Comparison of ENCODE assay signal across 8 mouse cellular contexts in genomic region chr17:46327906-46328534, GRCm38 (mm10). TPM values are rescaled to one million over a fixed set of nuclear protein-coding genes. Genes with fewer than 3 reads are reported as not detected.
DNase-seq lines count a peak whose midpoint lies in the region; ATAC-seq and TF ChIP-seq lines count a peak whose summit lies in the region.

TSS of gene Abcc10 (minus strand) at chr17:46328352.

- H3K4me3 ChIP-seq in hindbrain, embryonic 13.5 days: peak within 1 kb of the TSS; percentile 74

- peak; percentile 68 for DNase-seq in Patski (ENCODE audit: low read depth, low spot score)
- peak; percentile 95 to 96 for DNase-seq in cerebellum, postnatal 14 days
- DNase-seq in frontal cortex, postnatal 14 days (ENCODE audit: low spot score in 2 of 2): peak; percentile 91 to 93
- DNase-seq in layer of hippocampus, postnatal 25 days (ENCODE audit: extremely low spot score in 1 of 2, low spot score in 1 of 2): peak; percentile 84 to 91
- peak; percentile 97 for DNase-seq in lung, postnatal 25 days (ENCODE audit: low spot score)
- DNase-seq in retina, embryonic 14.5 days (ENCODE audit: low spot score): peak; percentile 97
- peak; percentile 98 for DNase-seq in thymus, postnatal 4 days

- in situ Hi-C loops in Patski (cut with MboI; ENCODE audit: low pct_unique_long_range_greater_than_20kb): no loop called here

- peaks cover 15% of the 10 kb centered on the region for H3K36me3 ChIP-seq in hindbrain, embryonic 13.5 days

- ATAC-seq in Patski: peak; percentile 90
- peak; percentile 99 for ATAC-seq in hindbrain, embryonic 13.5 days (ENCODE audit: low FRiP score)

- no peak for TF ChIP-seq CTCF in Patski (IDR thresholded peaks at IDR 0.05)

- POLR2A ChIA-PET in Patski (lab: Charles Lee): interaction anchor here (0.7 to 1.1 kb wide), 2 partner anchors 47 to 1254 kb away, joined by 4 to 9 read pairs; no protein-coding TSS in a partner anchor

- H3K4me1 ChIP-seq in hindbrain, embryonic 13.5 days (replicated peaks): peaks cover 16% of the 10 kb centered on the region

- under 1% methylated on average over 40 of the region's 40 CpGs for WGBS in hindbrain, embryonic 13.5 days

- peak within 1 kb of the TSS; percentile 89 for H3K9ac ChIP-seq in hindbrain, embryonic 13.5 days

- CTCF ChIA-PET in Patski (lab: Charles Lee): interaction anchor here (1.1 to 1.7 kb wide), 5 partner anchors 12 to 62 kb away, joined by 3 to 4 read pairs (median 3); no protein-coding TSS in a partner anchor

- peak within 1 kb of the TSS; percentile 94 for H3K27ac ChIP-seq in hindbrain, embryonic 13.5 days

- H3K4me2 ChIP-seq in hindbrain, embryonic 13.5 days: peak within 1 kb of the TSS; percentile 80

- no peaks in the 10 kb centered on the region for H3K27me3 ChIP-seq in Patski
- no peaks in the 10 kb centered on the region for H3K27me3 ChIP-seq in hindbrain, embryonic 13.5 days

- no peaks in the 10 kb centered on the region for H3K9me3 ChIP-seq in hindbrain, embryonic 13.5 days

RNA-seq across cellular contexts. Expression of gene Abcc10, which starts in this region (rescaled TPM):
- 7.6 TPM for polyA plus RNA-seq in Patski (2021)
- 8.9 and 9.9 TPM in 2 replicates for polyA plus RNA-seq in hindbrain, embryonic 13.5 days (2015; fragmentation: Nextera tagmentation; extraction: Ambion mirVana)
- total RNA-seq in layer of hippocampus, postnatal 25 days (2021): 10 to 100 TPM in 1 of 2 experiments, 1 to 10 TPM in 1; 8.8 to 11.7 TPM

Comparison
In these comparisons a context has a peak if more than half of its experiments do, and no peak if none do; other contexts are left out.
1. Peak in every context shown above with its lines: DNase-seq, ATAC-seq, H3K4me3 ChIP-seq and H3K27ac ChIP-seq.